Mouse (Mus musculus): ENCODE results near the gene Sfta2. TPM values are rescaled to one million over a fixed set of nuclear protein-coding genes. Genes with fewer than 3 reads are reported as not detected.

The Sfta2 gene
- polyA plus RNA-seq, 1 experiment from 2014 or later: not detected

DNA sequence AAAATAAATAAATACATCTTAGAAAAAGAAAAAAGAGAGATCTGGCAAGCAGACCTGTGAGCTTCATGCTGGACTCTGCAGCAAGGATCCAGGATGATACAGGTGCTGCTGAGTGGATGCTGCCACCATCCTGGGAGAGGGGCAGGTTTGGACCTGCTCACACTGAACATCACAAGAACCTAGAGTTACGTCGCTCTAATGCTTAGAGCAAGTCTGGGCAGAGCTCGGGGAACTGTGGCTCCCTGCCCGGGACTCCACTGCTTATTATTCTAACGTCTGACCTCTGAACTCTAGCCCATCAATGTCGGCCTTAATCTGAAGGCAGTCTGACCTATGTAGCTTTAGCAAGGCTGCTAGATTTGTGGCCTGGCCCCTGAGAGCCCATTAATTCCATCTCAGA is 79.2 kb downstream of the Sfta2 start:
- H3K4me3 ChIP-seq (ENCODE audit: low read depth, low read length): no peak overlapping the region
- H3K36me3 ChIP-seq (ENCODE audit: control insufficient read depth, insufficient read depth, low read length): peaks cover 38% of the 10 kb centered on the region
- no peaks in the 10 kb centered on the region for H3K9me3 ChIP-seq (replicated peaks; ENCODE audit: control insufficient read depth, low read length, poor library complexity, severe bottlenecking)
- no peak for ATAC-seq
- H3K27ac ChIP-seq (ENCODE audit: low read length): 0 out of 2 replicates have a peak overlapping the region, but pooled peaks have one; percentile 20
- H3K9ac ChIP-seq (ENCODE audit: low read depth, low read length): no peak overlapping the region
- 45% methylated on average over 6 of the region's 6 CpGs for WGBS
- no peak overlapping the region for H3K4me2 ChIP-seq (ENCODE audit: low read length)
- H3K4me1 ChIP-seq (ENCODE audit: control insufficient read depth, insufficient read depth, low read length): peaks cover 10% of the 10 kb centered on the region
- no peaks in the 10 kb centered on the region for H3K27me3 ChIP-seq (ENCODE audit: control insufficient read depth, insufficient read depth, low read depth, low read length)

DNA sequence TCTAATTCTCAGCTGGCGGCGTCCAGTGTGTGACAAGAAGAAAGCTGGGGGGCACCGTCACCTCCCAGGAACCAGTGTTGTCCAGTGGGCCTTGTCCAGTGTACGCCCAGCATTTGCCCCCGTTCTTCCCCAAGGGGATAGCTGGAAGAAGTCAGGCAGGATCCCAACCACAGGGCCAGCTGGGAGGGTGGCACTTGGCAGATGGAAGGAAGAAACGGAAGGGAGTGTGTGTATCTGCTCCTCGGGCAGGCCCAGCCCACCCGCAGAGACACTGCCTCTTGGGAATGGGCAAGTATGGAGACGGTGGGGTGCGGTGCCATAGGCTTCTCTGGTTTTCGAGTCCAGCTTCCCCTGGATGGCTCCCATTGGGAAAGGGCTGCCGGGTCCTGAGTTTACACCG is 80.6 kb downstream of the Sfta2 start:
- no peak overlapping the region for H3K4me2 ChIP-seq (ENCODE audit: low read length)
- no peak overlapping the region for H3K27ac ChIP-seq (ENCODE audit: low read length)
- ATAC-seq: no peak
- WGBS: 87% methylated on average over 13 of the region's 13 CpGs
- H3K9ac ChIP-seq (ENCODE audit: low read depth, low read length): no peak overlapping the region
- H3K27me3 ChIP-seq (ENCODE audit: control insufficient read depth, insufficient read depth, low read depth, low read length): no peaks in the 10 kb centered on the region
- H3K4me1 ChIP-seq (ENCODE audit: control insufficient read depth, insufficient read depth, low read length): peaks cover 12% of the 10 kb centered on the region
- H3K9me3 ChIP-seq (replicated peaks; ENCODE audit: control insufficient read depth, low read length, poor library complexity, severe bottlenecking): no peaks in the 10 kb centered on the region
- H3K36me3 ChIP-seq (ENCODE audit: control insufficient read depth, insufficient read depth, low read length): peaks cover 46% of the 10 kb centered on the region
- no peak overlapping the region for H3K4me3 ChIP-seq (ENCODE audit: low read depth, low read length)

DNA sequence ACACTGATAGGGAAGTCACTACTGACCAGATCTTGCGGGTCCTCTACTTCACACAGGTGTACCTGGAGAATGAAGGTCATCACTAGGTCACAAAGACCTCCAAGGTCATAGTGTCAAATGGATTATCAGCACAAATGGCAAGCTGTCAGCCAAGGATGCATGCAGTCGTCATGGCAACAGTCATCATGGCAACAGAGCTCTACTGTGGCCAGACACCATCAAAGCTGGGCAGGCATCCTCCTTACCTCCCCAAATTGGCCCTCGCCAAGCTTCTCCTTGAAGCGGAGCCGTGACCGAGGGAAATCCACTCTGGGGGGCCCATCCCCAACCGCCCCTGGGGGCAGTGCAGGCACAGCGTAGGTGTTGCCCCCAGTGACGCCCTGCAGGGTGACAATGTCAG is 83.7 kb downstream of the Sfta2 start:
- Histone ChIP-seq H3K27me3 (ENCODE audit: control insufficient read depth, insufficient read depth, low read depth, low read length) (no peaks in the 10 kb centered on the region), H3K4me3 (ENCODE audit: low read depth, low read length) (no peak overlapping the region), H3K4me1 (ENCODE audit: control insufficient read depth, insufficient read depth, low read length) (peaks cover 12% of the 10 kb centered on the region), H3K9me3 (replicated peaks; ENCODE audit: control insufficient read depth, low read length, poor library complexity, severe bottlenecking) (no peaks in the 10 kb centered on the region), H3K4me2 (ENCODE audit: low read length) (no peak overlapping the region), H3K36me3 (ENCODE audit: control insufficient read depth, insufficient read depth, low read length) (peaks cover 65% of the 10 kb centered on the region), H3K9ac (ENCODE audit: low read depth, low read length) (peak overlapping the region; percentile 33; the same call in 1 of the 2 replicates), H3K27ac (ENCODE audit: low read length) (peak overlapping the region; percentile 70)
- WGBS: 41% methylated on average over 9 of the region's 9 CpGs
- no peak for ATAC-seq

DNA sequence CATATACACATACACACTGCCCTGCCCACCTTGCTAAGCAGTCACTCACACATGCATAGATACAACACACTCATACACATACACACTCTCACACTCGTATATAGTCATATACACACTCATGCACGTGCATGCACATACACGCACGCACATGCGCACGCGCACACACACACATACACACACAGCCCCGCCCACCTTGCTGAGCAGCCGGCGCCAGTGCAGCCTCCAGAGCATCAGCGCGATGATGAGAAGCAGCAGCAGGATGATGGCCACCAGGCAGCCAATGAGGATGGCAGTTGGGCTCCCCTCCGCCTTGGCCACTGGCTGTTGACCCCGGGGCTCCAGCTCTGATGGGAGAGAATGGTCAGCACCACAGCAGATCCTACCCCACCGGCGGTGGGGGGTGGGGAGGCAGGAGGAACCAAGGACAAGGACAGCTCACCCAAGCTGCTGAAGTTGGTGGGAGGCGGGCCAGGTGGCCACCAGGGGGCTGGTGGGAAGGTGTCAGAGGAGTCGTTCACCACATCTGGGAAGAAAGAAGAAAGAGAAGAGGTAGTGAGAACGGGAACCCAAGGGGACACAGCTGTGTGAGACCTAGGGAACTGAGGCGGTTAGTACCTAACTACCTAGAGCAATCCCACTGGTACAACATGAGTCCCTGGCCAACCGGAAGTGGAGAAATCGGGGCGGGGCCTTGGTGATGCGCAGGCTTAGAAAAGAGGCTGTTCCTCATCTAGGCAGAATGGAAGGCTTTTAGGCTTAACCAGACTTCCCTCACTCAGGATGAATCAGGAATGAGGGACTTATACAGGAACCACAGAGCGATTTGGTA is 87.2 kb downstream of the Sfta2 start:
- H3K9ac ChIP-seq (ENCODE audit: low read depth, low read length): no peak overlapping the region
- H3K9me3 ChIP-seq (replicated peaks; ENCODE audit: control insufficient read depth, low read length, poor library complexity, severe bottlenecking): no peaks in the 10 kb centered on the region
- ATAC-seq: no peak
- H3K4me1 ChIP-seq (ENCODE audit: control insufficient read depth, insufficient read depth, low read length): peaks cover 12% of the 10 kb centered on the region
- no peak overlapping the region for H3K4me3 ChIP-seq (ENCODE audit: low read depth, low read length)
- no peak overlapping the region for H3K27ac ChIP-seq (ENCODE audit: low read length)
- peaks cover 60% of the 10 kb centered on the region for H3K36me3 ChIP-seq (ENCODE audit: control insufficient read depth, insufficient read depth, low read length)
- WGBS: 90% methylated on average over 25 of the region's 25 CpGs
- no peaks in the 10 kb centered on the region for H3K27me3 ChIP-seq (ENCODE audit: control insufficient read depth, insufficient read depth, low read depth, low read length)
- no peak overlapping the region for H3K4me2 ChIP-seq (ENCODE audit: low read length)

DNA sequence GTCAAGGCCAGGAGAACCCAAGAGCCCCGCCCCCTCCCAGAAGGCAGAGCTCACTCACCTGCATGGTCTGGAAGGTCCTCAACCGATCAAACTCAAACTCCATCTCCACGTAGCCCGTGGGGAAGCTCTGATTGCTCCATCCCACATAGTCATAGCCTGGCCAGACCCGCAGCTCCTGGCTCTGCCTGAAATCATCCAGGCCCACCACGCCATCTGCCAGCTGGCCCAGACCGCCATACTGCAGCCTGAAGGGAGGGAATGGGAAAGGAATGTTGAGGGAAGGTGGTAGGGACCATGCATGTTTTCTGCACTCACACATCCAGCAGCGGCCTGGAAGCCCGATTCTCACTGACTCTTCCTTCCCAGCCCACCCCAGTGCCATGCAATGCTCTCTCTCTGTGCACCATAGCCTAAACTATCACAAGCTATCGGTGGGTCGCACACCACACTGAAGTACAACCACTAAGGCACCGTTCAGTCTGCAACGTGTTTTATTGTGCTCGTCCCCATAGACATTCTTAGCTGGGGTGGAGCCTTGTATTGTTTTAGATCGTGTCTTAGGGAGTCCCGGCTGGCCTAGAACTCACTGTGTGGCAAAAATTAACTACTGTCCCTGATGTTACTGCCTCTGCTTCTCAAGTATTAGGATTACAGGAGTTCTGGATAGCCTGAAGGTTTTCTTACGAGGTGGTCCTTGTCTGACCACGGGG is 88.7 kb downstream of the Sfta2 start:
- Histone ChIP-seq H3K27me3 (ENCODE audit: control insufficient read depth, insufficient read depth, low read depth, low read length) (no peaks in the 10 kb centered on the region), H3K4me2 (ENCODE audit: low read length) (no peak overlapping the region), H3K4me1 (ENCODE audit: control insufficient read depth, insufficient read depth, low read length) (peaks cover 7% of the 10 kb centered on the region), H3K36me3 (ENCODE audit: control insufficient read depth, insufficient read depth, low read length) (peaks cover 49% of the 10 kb centered on the region), H3K4me3 (ENCODE audit: low read depth, low read length) (no peak overlapping the region), H3K9me3 (replicated peaks; ENCODE audit: control insufficient read depth, low read length, poor library complexity, severe bottlenecking) (no peaks in the 10 kb centered on the region), H3K9ac (ENCODE audit: low read depth, low read length) (no peak overlapping the region), H3K27ac (ENCODE audit: low read length) (no peak overlapping the region)
- WGBS: 94% methylated on average over 18 of the region's 18 CpGs
- no peak for ATAC-seq

DNA sequence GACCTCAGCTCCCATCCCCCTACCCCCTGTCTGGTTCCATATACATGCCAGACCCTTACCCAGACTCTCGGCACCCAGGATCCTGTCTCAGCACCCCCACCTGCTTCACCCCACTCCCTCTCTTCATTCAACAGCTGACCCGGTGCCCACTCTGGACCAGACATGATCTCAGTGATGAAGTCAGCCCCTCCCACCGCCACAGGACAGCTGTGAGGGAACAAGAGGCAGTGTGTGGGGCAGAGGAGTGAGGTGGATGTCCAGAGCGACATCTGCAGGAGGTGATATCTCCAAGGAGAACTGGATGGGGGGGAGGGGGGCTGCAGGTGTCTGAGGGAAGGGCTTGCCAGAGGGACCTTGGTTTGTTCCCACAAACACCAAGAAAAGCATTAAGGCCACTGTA is 90.5 kb downstream of the Sfta2 start:
- Histone ChIP-seq H3K27ac (ENCODE audit: low read length) (no peak overlapping the region), H3K4me1 (ENCODE audit: control insufficient read depth, insufficient read depth, low read length) (peaks cover 5% of the 10 kb centered on the region; the same call in 1 of the 2 replicates), H3K9me3 (replicated peaks; ENCODE audit: control insufficient read depth, low read length, poor library complexity, severe bottlenecking) (no peaks in the 10 kb centered on the region), H3K4me3 (ENCODE audit: low read depth, low read length) (no peak overlapping the region), H3K27me3 (ENCODE audit: control insufficient read depth, insufficient read depth, low read depth, low read length) (no peaks in the 10 kb centered on the region), H3K4me2 (ENCODE audit: low read length) (no peak overlapping the region), H3K36me3 (ENCODE audit: control insufficient read depth, insufficient read depth, low read length) (peaks cover 37% of the 10 kb centered on the region), H3K9ac (ENCODE audit: low read depth, low read length) (no peak overlapping the region)
- 89% methylated on average over 4 of the region's 4 CpGs for WGBS
- no peak for ATAC-seq

DNA sequence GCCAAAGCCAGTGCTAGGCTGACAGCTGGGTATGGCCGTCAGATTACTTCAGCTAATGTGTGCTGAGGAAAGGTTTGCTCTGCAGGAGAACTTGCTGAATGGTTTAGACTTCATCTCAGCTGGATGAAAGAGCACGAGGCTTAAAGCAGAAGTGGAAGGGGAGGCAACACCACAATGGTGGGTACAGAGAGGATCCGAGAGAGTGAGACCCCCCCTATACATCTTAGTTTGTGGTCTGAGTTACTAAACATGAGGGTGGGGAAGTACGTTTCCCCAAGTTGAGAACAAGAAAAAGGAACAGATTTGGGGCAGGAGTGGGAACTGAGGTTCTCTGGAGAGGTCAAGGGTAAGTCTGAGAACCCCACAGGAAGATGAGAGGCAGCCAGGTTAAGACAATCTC is 91.0 kb downstream of the Sfta2 start:
- no peak for ATAC-seq
- 73% methylated on average over 4 of the region's 4 CpGs for WGBS
- no peak overlapping the region for H3K9ac ChIP-seq (ENCODE audit: low read depth, low read length)
- peaks cover 37% of the 10 kb centered on the region for H3K36me3 ChIP-seq (ENCODE audit: control insufficient read depth, insufficient read depth, low read length)
- no peak overlapping the region for H3K27ac ChIP-seq (ENCODE audit: low read length)
- no peak overlapping the region for H3K4me3 ChIP-seq (ENCODE audit: low read depth, low read length)
- no peak overlapping the region for H3K4me2 ChIP-seq (ENCODE audit: low read length)
- H3K4me1 ChIP-seq (ENCODE audit: control insufficient read depth, insufficient read depth, low read length): peaks cover 10% of the 10 kb centered on the region
- H3K27me3 ChIP-seq (ENCODE audit: control insufficient read depth, insufficient read depth, low read depth, low read length): no peaks in the 10 kb centered on the region
- H3K9me3 ChIP-seq (replicated peaks; ENCODE audit: control insufficient read depth, low read length, poor library complexity, severe bottlenecking): no peaks in the 10 kb centered on the region

DNA sequence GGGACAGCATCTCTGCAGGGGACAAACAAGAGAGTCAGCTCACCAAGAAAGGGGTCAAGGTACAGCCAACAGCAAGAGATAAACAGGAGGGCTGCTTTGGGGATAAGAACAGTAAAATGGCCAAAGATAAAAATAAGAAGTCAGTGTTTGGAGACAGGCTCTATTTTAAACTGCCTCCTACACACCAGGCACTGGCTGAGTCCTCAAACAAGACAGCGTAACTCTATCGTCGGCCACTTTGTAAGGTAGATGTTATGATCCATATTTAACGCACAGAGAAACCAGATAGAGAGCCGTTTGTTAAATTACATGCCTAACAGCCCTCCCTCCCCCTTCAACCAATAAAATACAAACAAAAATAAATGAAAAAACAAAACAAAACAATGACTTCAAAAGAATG is 92.6 kb downstream of the Sfta2 start:
- no peak overlapping the region for H3K27ac ChIP-seq (ENCODE audit: low read length)
- no peaks in the 10 kb centered on the region for H3K27me3 ChIP-seq (ENCODE audit: control insufficient read depth, insufficient read depth, low read depth, low read length)
- no peak overlapping the region for H3K4me2 ChIP-seq (ENCODE audit: low read length)
- ATAC-seq: no peak
- H3K4me1 ChIP-seq (ENCODE audit: control insufficient read depth, insufficient read depth, low read length): peaks cover 24% of the 10 kb centered on the region
- H3K4me3 ChIP-seq (ENCODE audit: low read depth, low read length): no peak overlapping the region
- no peak overlapping the region for H3K9ac ChIP-seq (ENCODE audit: low read depth, low read length)
- 92% methylated on average over 5 of the region's 5 CpGs for WGBS
- H3K9me3 ChIP-seq (replicated peaks; ENCODE audit: control insufficient read depth, low read length, poor library complexity, severe bottlenecking): no peaks in the 10 kb centered on the region
- H3K36me3 ChIP-seq (ENCODE audit: control insufficient read depth, insufficient read depth, low read length): peaks cover 27% of the 10 kb centered on the region

DNA sequence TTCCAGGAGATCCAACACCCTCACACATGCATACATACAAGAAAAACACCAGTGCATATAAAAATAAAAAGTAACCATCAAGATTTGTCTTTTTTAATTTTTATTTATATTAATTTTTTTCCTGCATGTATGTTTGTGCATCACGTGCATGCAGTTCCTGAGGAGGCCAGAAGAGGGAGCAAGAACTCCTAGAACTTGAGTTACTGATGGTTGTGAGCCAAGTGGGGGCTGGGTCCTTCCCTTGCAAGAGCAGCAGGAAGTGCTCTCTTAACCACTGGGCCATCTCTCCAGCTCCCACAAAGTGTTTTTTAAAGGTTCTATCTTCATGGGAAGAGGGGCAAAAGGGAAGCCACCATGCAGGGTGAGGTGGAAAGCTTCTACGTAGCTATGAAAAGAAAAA is 93.9 kb downstream of the Sfta2 start:
- peaks cover 32% of the 10 kb centered on the region for H3K4me1 ChIP-seq (ENCODE audit: control insufficient read depth, insufficient read depth, low read length)
- no peak overlapping the region for H3K27ac ChIP-seq (ENCODE audit: low read length)
- no peaks in the 10 kb centered on the region for H3K9me3 ChIP-seq (replicated peaks; ENCODE audit: control insufficient read depth, low read length, poor library complexity, severe bottlenecking)
- H3K27me3 ChIP-seq (ENCODE audit: control insufficient read depth, insufficient read depth, low read depth, low read length): no peaks in the 10 kb centered on the region
- H3K9ac ChIP-seq (ENCODE audit: low read depth, low read length): no peak overlapping the region
- H3K36me3 ChIP-seq (ENCODE audit: control insufficient read depth, insufficient read depth, low read length): peaks cover 18% of the 10 kb centered on the region
- H3K4me2 ChIP-seq (ENCODE audit: low read length): no peak overlapping the region
- ATAC-seq: no peak
- WGBS: 95% methylated on average over 2 of the region's 2 CpGs
- H3K4me3 ChIP-seq (ENCODE audit: low read depth, low read length): no peak overlapping the region

All from midbrain, embryonic 16.5 days (tissue).